Mouse (Mus musculus): Measurements from ENCODE around the gene Cpxm2. TPM values are rescaled to one million over a fixed set of nuclear protein-coding genes. Genes with fewer than 3 reads are reported as not detected.

Gene Cpxm2
- total and polyA plus RNA-seq, 2 experiments from 2014 or later = 2.4 to 3.1 TPM

DNA sequence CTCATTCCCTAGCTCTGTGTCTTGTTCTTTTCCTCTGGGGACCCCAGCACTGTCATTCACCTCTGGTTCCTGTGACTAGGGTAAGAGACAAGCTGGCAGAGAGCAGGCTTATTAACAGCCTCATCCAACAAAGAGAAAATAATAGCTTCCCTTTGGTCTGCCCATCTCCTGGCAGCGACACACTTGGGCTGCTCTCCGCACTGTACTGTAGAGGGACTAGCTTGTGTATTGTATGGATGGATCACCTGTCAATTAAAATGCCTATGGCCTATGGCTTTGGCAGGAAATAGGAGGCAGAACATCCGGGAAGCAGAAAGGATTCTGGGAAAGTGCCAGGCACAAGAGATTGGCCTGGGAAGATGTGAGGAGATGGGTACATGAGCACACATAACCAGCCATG is 7.7 kb upstream of the Cpxm2 start:
- Histone ChIP-seq H3K36me3 (ENCODE audit: insufficient read depth, low read length) (no peaks in the 10 kb centered on the region), H3K9me3 (ENCODE audit: low read length) (no peaks in the 10 kb centered on the region), H3K9ac (replicated peaks; ENCODE audit: low read length, poor library complexity, severe bottlenecking) (no peak overlapping the region), H3K4me1 (ENCODE audit: insufficient read depth, low read length) (peaks cover 5% of the 10 kb centered on the region; the same call in 1 of the 2 replicates), H3K4me3 (ENCODE audit: low read depth, low read length) (no peak overlapping the region), H3K27ac (ENCODE audit: low read depth, low read length) (no peak overlapping the region), H3K27me3 (ENCODE audit: insufficient read depth, low read length) (no peaks in the 10 kb centered on the region), H3K4me2 (ENCODE audit: low read depth, low read length, poor library complexity, severe bottlenecking) (no peak overlapping the region)
- DNase-seq (ENCODE audit: low spot score) (peak; percentile 27), ATAC-seq (ENCODE audit: low FRiP score) (peak; percentile 34; the same call in 1 of the 2 replicates)
- TF ChIP-seq CTCF (IDR thresholded peaks at IDR 0.05) = no peak
- WGBS = 54% methylated on average over 3 of the region's 3 CpGs

DNA sequence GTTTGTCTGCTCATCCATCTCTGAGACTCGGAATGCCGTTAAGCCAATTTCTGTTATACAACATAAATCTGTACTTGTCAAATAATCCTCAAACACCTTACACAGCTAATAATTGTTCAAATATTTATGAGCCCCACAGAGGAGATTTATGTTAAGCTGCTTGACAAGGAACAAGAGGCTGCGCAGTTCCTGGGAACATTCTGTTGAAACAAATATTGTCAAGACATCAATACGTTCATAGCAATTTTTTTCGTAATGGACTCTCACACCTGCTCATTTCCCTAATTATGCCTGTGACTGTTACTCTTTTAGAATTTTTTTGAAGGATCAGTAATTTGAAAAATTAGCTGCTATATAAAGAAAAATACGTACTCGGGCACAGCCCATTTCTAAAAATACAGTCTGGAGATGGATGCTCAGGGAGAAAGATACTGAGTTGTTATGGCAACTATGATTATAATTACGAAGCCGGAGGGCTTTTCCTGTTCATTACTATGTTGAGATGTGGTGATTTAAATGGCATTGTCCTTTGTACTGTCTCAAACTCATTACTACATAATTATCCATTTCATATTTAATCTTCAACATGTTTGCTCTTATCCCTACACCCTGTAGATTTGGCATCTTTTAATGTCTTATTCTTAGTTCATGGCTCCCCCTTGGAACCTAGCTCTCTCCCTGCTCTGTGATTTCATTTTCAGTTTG is 3.9 kb upstream of the Cpxm2 start:
- ATAC-seq (ENCODE audit: low FRiP score) (peak; percentile 41; the same call in 1 of the 2 replicates), DNase-seq (ENCODE audit: low spot score) (peak; percentile 67)
- WGBS = 38% methylated on average over 9 of the region's 9 CpGs

DNA sequence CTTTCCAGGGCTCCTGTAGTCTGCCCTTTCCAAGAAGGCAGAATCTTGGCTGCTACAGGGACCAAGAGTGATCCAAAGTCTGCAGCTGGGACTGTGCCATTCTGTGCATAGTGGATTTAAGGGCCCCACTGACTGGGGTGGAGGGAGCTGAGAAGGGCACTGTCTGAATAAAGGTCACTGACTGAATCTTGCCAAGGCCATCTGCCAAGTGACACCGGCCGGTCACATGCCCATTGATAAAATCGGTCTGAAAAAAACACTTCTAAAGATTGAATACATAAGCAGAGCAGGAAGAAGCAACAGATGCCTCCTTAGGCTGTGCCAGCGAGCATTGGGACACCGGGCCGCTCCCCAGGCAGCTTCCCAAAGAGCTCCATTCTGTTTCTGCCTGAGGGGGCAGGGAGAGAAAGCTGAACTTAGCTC is 803 bp downstream of the Cpxm2 start:
- no peak overlapping the region for H3K9ac ChIP-seq (replicated peaks; ENCODE audit: low read length, poor library complexity, severe bottlenecking)
- H3K4me3 ChIP-seq (ENCODE audit: low read depth, low read length) = peak overlapping the region; percentile 31; the same call in 1 of the 2 replicates
- H3K4me2 ChIP-seq (ENCODE audit: low read depth, low read length, poor library complexity, severe bottlenecking) = peak overlapping the region; percentile 62
- no peaks in the 10 kb centered on the region for H3K36me3 ChIP-seq (ENCODE audit: insufficient read depth, low read length)
- no peak overlapping the region for H3K27ac ChIP-seq (ENCODE audit: low read depth, low read length)
- ATAC-seq (ENCODE audit: low FRiP score) = peak; percentile 39; the same call in 1 of the 2 replicates
- H3K9me3 ChIP-seq (ENCODE audit: low read length) = no peaks in the 10 kb centered on the region
- peak; percentile 79 for DNase-seq (ENCODE audit: low spot score)
- peaks cover 17% of the 10 kb centered on the region; the same call in 1 of the 2 replicates for H3K4me1 ChIP-seq (ENCODE audit: insufficient read depth, low read length)
- no peak for TF ChIP-seq CTCF (IDR thresholded peaks at IDR 0.05)
- WGBS = 31% methylated on average over 6 of the region's 6 CpGs
- H3K27me3 ChIP-seq (ENCODE audit: insufficient read depth, low read length) = no peaks in the 10 kb centered on the region; the same call in 1 of the 2 replicates

More for the DNA sequence above, 3.9 kb upstream of the Cpxm2 start:
- no peaks in the 10 kb centered on the region for H3K36me3 ChIP-seq (ENCODE audit: insufficient read depth, low read length)
- peaks cover 17% of the 10 kb centered on the region; the same call in 1 of the 2 replicates for H3K4me1 ChIP-seq (ENCODE audit: insufficient read depth, low read length)
- no peak overlapping the region for H3K4me2 ChIP-seq (ENCODE audit: low read depth, low read length, poor library complexity, severe bottlenecking)
- TF ChIP-seq CTCF (IDR thresholded peaks at IDR 0.05) = no peak
- H3K9me3 ChIP-seq (ENCODE audit: low read length) = no peaks in the 10 kb centered on the region
- peak overlapping the region; percentile 34 for H3K27ac ChIP-seq (ENCODE audit: low read depth, low read length)
- no peak overlapping the region for H3K4me3 ChIP-seq (ENCODE audit: low read depth, low read length)
- no peaks in the 10 kb centered on the region; the same call in 1 of the 2 replicates for H3K27me3 ChIP-seq (ENCODE audit: insufficient read depth, low read length)
- no peak overlapping the region for H3K9ac ChIP-seq (replicated peaks; ENCODE audit: low read length, poor library complexity, severe bottlenecking)

DNA sequence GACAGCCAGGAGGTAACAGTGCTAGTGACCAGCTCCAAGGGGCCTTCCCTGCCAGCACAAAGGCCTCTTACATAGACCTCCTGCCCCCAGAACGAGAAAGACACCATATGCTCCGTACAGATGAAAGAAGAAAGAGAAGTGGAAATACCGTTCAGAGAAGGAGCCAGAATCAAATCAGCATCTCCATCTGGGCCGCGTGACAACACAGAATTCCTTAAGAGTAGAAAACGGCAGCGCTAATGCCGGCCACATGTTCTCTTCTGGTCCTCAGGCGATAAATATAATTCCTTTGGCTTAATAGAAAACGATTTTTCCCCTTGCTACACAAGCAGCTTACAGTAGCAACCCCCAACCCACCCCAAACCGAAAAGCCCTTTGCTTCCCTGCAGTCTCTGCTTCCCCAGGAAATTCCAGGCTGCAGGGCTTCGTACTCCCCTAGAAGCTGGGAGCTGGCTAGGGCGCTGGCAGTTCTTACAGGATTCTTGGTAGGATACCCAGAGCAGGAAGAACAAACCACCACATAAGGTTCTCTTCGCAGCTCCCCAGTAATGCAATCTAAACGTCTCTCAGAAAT is 9.2 kb downstream of the Cpxm2 start:
- Histone ChIP-seq H3K27ac (ENCODE audit: low read depth, low read length) (no peak overlapping the region), H3K27me3 (ENCODE audit: insufficient read depth, low read length) (no peaks in the 10 kb centered on the region), H3K4me1 (ENCODE audit: insufficient read depth, low read length) (no peaks in the 10 kb centered on the region), H3K9me3 (ENCODE audit: low read length) (no peaks in the 10 kb centered on the region), H3K36me3 (ENCODE audit: insufficient read depth, low read length) (no peaks in the 10 kb centered on the region), H3K4me3 (ENCODE audit: low read depth, low read length) (no peak overlapping the region), H3K9ac (replicated peaks; ENCODE audit: low read length, poor library complexity, severe bottlenecking) (no peak overlapping the region), H3K4me2 (ENCODE audit: low read depth, low read length, poor library complexity, severe bottlenecking) (no peak overlapping the region)
- DNase-seq (ENCODE audit: low spot score) (no peak), ATAC-seq (ENCODE audit: low FRiP score) (no peak)
- WGBS = 74% methylated on average over 15 of the region's 15 CpGs
- TF ChIP-seq CTCF (IDR thresholded peaks at IDR 0.05) = no peak

DNA sequence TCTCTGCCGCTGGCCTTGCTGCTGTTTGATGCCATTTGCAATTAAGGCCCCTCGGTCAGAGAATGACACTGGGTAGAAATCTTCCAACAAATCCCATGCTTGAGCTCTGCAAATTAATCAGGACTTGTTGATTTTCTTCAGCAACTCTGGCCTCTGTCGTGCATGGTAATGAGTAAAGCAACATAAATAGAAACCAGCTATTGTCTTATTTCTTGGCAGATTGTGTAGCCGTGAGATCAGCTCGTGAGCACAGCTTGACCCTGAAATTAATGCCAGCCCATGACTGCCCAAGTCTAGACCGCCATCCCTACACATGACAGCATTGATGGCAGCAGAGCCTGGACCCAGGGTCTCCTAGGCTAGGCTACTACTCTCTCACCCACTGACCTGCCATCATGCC is 25.9 kb downstream of the Cpxm2 start:
- Histone ChIP-seq H3K4me1 (ENCODE audit: insufficient read depth, low read length) (no peaks in the 10 kb centered on the region), H3K9me3 (ENCODE audit: low read length) (no peaks in the 10 kb centered on the region), H3K9ac (replicated peaks; ENCODE audit: low read length, poor library complexity, severe bottlenecking) (no peak overlapping the region), H3K27ac (ENCODE audit: low read depth, low read length) (no peak overlapping the region), H3K4me3 (ENCODE audit: low read depth, low read length) (no peak overlapping the region), H3K27me3 (ENCODE audit: insufficient read depth, low read length) (no peaks in the 10 kb centered on the region), H3K4me2 (ENCODE audit: low read depth, low read length, poor library complexity, severe bottlenecking) (no peak overlapping the region), H3K36me3 (ENCODE audit: insufficient read depth, low read length) (no peaks in the 10 kb centered on the region)
- no peak for ATAC-seq (ENCODE audit: low FRiP score)
- no peak for TF ChIP-seq CTCF (IDR thresholded peaks at IDR 0.05)
- peak; percentile 52 for DNase-seq (ENCODE audit: low spot score)
- 55% methylated on average over 6 of the region's 6 CpGs for WGBS

DNA sequence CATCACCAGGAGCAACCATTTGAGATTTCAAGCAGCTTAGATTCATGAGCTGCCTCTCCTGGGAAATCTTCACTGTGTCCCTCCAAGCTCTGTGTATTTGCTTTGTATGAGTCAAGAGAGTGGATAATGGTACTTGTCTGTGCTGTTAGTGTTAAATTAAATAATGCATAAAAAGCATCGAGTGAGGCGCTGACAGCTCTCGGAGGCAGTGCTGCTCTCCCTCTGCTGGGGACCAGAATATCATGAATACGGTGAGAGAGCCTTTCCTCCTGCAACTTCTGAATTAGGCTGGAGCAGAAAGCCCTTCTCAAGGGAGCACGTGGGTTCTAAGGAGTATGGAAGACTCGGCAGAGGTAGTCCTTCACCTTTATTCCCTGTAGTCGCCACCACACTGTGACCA is 29.6 kb downstream of the Cpxm2 start:
- no peaks in the 10 kb centered on the region for H3K36me3 ChIP-seq (ENCODE audit: insufficient read depth, low read length)
- H3K9me3 ChIP-seq (ENCODE audit: low read length) = no peaks in the 10 kb centered on the region
- 56% methylated on average over 7 of the region's 7 CpGs for WGBS
- H3K4me1 ChIP-seq (ENCODE audit: insufficient read depth, low read length) = no peaks in the 10 kb centered on the region
- DNase-seq (ENCODE audit: low spot score) (peak; percentile 34), ATAC-seq (ENCODE audit: low FRiP score) (no peak)
- H3K27me3 ChIP-seq (ENCODE audit: insufficient read depth, low read length) = no peaks in the 10 kb centered on the region
- no peak overlapping the region for H3K27ac ChIP-seq (ENCODE audit: low read depth, low read length)
- no peak overlapping the region for H3K4me3 ChIP-seq (ENCODE audit: low read depth, low read length)
- TF ChIP-seq CTCF (IDR thresholded peaks at IDR 0.05) = peak; percentile 61
- H3K9ac ChIP-seq (replicated peaks; ENCODE audit: low read length, poor library complexity, severe bottlenecking) = no peak overlapping the region
- no peak overlapping the region for H3K4me2 ChIP-seq (ENCODE audit: low read depth, low read length, poor library complexity, severe bottlenecking)
